Mouse (Mus musculus): ENCODE results near the gene Barx2.
"Not testable (repeated sequence)": the region's sequence is repeated elsewhere in the genome, so short reads cannot be mapped to it uniquely, and the experiment has no call there.

Barx2 gene

GRCm38 (mm10) chr9:31912921-31913738, at the start of gene Barx2:
Gene Barx2, minus strand, starts transcription at chr9:31913462.
- DNase-seq (ENCODE audit: low spot score) = no peak

GRCm38 (mm10) chr9:31962265-31962664, 49.0 kb upstream of the Barx2 start:
- DNase-seq (ENCODE audit: low spot score) = no peak

- no peak for DNase-seq (ENCODE audit: low spot score)
Measured at GRCm38 (mm10) chr9:31960488-31960887, 47.2 kb upstream of the Barx2 start.

- DNase-seq (ENCODE audit: low spot score) = no peak
Measured at GRCm38 (mm10) chr9:31958120-31958519, 44.9 kb upstream of the Barx2 start.

- no peak for DNase-seq (ENCODE audit: low spot score)
Measured at GRCm38 (mm10) chr9:31950506-31950905, 37.2 kb upstream of the Barx2 start.

- DNase-seq (ENCODE audit: low spot score) = no peak
Measured at GRCm38 (mm10) chr9:31949031-31949430, 35.8 kb upstream of the Barx2 start.

GRCm38 (mm10) chr9:31947051-31947450, 33.8 kb upstream of the Barx2 start:
- DNase-seq (ENCODE audit: low spot score) = no peak

GRCm38 (mm10) chr9:31942334-31942733, 29.1 kb upstream of the Barx2 start:
- DNase-seq (ENCODE audit: low spot score) = no peak

- not testable (repeated sequence) for DNase-seq (ENCODE audit: low spot score)
Measured at GRCm38 (mm10) chr9:31936486-31936885, 23.2 kb upstream of the Barx2 start.

- no peak for DNase-seq (ENCODE audit: low spot score)
Measured at GRCm38 (mm10) chr9:31931691-31932090, 18.4 kb upstream of the Barx2 start.

GRCm38 (mm10) chr9:31931255-31931654, 18.0 kb upstream of the Barx2 start:
- DNase-seq (ENCODE audit: low spot score) = no peak

- DNase-seq (ENCODE audit: low spot score) = no peak
Measured at GRCm38 (mm10) chr9:31926766-31927165, 13.5 kb upstream of the Barx2 start.

- DNase-seq (ENCODE audit: low spot score) = peak; percentile 40
Measured at GRCm38 (mm10) chr9:31925830-31926624, 12.8 kb upstream of the Barx2 start.

GRCm38 (mm10) chr9:31923529-31923928, 10.3 kb upstream of the Barx2 start:
- no peak for DNase-seq (ENCODE audit: low spot score)

GRCm38 (mm10) chr9:31919802-31920201, 6.5 kb upstream of the Barx2 start:
- no peak for DNase-seq (ENCODE audit: low spot score)

- DNase-seq (ENCODE audit: low spot score) = no peak
Measured at GRCm38 (mm10) chr9:31916421-31916820, 3.2 kb upstream of the Barx2 start.

- DNase-seq (ENCODE audit: low spot score) = no peak
Measured at GRCm38 (mm10) chr9:31914871-31915270, 1.6 kb upstream of the Barx2 start.

- DNase-seq (ENCODE audit: low spot score) = no peak
Measured at GRCm38 (mm10) chr9:31913739-31914591, 703 bp upstream of the Barx2 start.

GRCm38 (mm10) chr9:31912553-31912920, 725 bp downstream of the Barx2 start:
- DNase-seq (ENCODE audit: low spot score) = no peak

- no peak for DNase-seq (ENCODE audit: low spot score)
Measured at GRCm38 (mm10) chr9:31910221-31910620, 3.0 kb downstream of the Barx2 start.

- DNase-seq (ENCODE audit: low spot score) = no peak
Measured at GRCm38 (mm10) chr9:31901781-31902180, 11.5 kb downstream of the Barx2 start.

- no peak for DNase-seq (ENCODE audit: low spot score)
Measured at GRCm38 (mm10) chr9:31894775-31895320, 18.4 kb downstream of the Barx2 start.
